Mouse (Mus musculus) forebrain, embryonic 13.5 days (tissue): ENCODE data around the gene Cisd1. TPM values are rescaled to one million over a fixed set of nuclear protein-coding genes. Genes with fewer than 3 reads are reported as not detected.
A peak's percentile ranks its signal among the peaks of the same experiment; 100 is the strongest.

Experiments
- ATAC-seq: fragments of 200-750 bp; cut with Nextera tagmentation; 2 replicates; pipeline ENCODE4 v1.8.0; 2017
- H3K27ac ChIP-seq: fragments of 300-500 bp; sonication (generic); 2 replicates; pipeline ENCODE4 v1.5.1; 2015; ENCODE audit warnings: inconsistent platforms, mild to moderate bottlenecking, moderate library complexity
- H3K27me3 ChIP-seq: fragments of 300-500 bp; sonication (generic); 2 replicates; pipeline ENCODE4 v1.6.1; 2015; ENCODE audit warnings: mild to moderate bottlenecking, inconsistent platforms
- H3K36me3 ChIP-seq: fragments of 300-500 bp; sonication (generic); 2 replicates; pipeline ENCODE4 v1.6.1; 2015; ENCODE audit warnings: mild to moderate bottlenecking, inconsistent platforms; ENCODE audit not compliant: poor library complexity, severe bottlenecking
- H3K4me1 ChIP-seq: fragments of 300-500 bp; sonication (generic); 2 replicates; pipeline ENCODE4 v1.6.1; 2015; ENCODE audit warnings: inconsistent platforms
- H3K4me2 ChIP-seq: fragments of 300-500 bp; sonication (generic); 2 replicates; pipeline ENCODE4 v1.6.1; 2015; ENCODE audit warnings: inconsistent platforms, mild to moderate bottlenecking, moderate library complexity
- H3K4me3 ChIP-seq: fragments of 300-500 bp; sonication (generic); 2 replicates; pipeline ENCODE4 v1.5.1; 2015; ENCODE audit warnings: mild to moderate bottlenecking, inconsistent platforms
- H3K9ac ChIP-seq: fragments of 300-500 bp; sonication (generic); 2 replicates; pipeline ENCODE4 v1.6.1; 2015; ENCODE audit warnings: mild to moderate bottlenecking, inconsistent platforms
- H3K9me3 ChIP-seq: fragments of 300-500 bp; sonication (generic); replicated peaks from 2 replicates; pipeline ENCODE4 v1.6.1; 2016; ENCODE audit warnings: inconsistent platforms
- WGBS: fragments of 180-500 bp; shearing (Covaris S2); methylation state at CpG from one replicate; pipeline ENCODE4 v1.1.7; 2015; 5-methylcytosine and 5-hydroxymethylcytosine counted together
- polyA plus RNA-seq: library from polyadenylated mRNA; unstranded; fragments of >200 nt; fragmentation: Nextera tagmentation; extraction: Ambion mirVana; gene quantifications from 2 replicates; pipeline ENCODE4 v1.2.1, GENCODE M21; 2015

Gene Cisd1
- polyA plus RNA-seq, 1 experiment from 2014 or later: 227 TPM

DNA sequence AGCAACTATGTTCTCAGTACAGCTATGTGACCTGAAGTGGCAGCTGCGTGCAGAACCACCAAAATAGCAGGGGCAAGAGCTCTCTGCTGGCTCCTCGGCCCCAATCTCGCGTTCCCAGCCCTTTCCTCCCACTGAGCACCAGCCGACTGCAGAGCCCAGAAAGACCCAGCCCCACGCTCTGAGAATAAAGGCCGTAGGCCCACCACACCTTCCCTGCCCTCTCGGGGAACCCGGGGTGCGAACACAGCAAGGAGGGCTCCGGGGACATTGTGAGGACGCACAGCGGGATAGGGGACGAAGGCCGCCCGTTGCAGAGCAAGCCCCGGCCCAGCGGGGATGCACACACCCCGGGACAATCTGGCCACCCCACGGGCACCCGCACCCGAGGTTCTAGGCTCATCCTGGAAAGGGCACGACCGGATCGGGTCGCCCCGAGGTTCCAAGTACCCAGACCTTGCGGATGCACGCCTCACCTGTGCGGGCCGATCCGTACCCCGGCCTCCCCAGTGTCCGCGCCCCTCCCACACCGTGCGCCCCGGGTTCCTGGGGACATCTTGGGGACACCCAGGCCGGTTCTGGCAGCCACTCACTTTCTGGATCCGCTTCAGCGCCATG is 60.1 kb downstream of the Cisd1 start:
- peaks cover 39% of the 10 kb centered on the region for H3K4me1 ChIP-seq
- peak; percentile 83 for ATAC-seq
- WGBS: under 1% methylated on average over 41 of the region's 41 CpGs
- 0 out of 2 replicates have a peak, but pooled peaks cover 5% of the 10 kb centered on the region for H3K27me3 ChIP-seq
- H3K9ac ChIP-seq: peak overlapping the region; percentile 98
- peak overlapping the region; percentile 89 for H3K27ac ChIP-seq
- peaks cover 4% of the 10 kb centered on the region; the same call in 1 of the 2 replicates for H3K36me3 ChIP-seq
- peak overlapping the region; percentile 66 for H3K4me2 ChIP-seq
- H3K9me3 ChIP-seq: no peaks in the 10 kb centered on the region
- peak overlapping the region; percentile 95 for H3K4me3 ChIP-seq

DNA sequence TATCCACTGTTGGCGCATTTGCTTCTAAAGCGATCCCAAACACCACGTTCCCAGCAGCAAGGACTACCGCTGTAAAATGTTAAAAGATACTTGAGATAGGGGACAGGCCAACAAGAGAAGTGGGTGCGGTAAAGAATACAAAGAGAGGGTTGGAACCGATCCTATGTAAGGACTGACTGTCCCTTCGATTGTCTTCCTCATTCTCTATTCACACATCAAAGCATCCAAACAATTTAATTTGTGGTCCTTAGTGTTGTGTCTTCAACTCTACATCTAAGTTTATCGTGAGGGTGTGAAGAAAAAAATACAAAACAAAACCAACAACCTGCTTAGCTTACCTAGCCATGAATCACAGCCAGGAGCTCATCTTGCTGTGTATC is 60.6 kb downstream of the Cisd1 start:
- Histone ChIP-seq H3K36me3 (peaks cover 4% of the 10 kb centered on the region; the same call in 1 of the 2 replicates), H3K4me1 (peaks cover 41% of the 10 kb centered on the region), H3K27me3 (0 out of 2 replicates have a peak, but pooled peaks cover 5% of the 10 kb centered on the region), H3K9ac (peak overlapping the region; percentile 98), H3K4me3 (peak overlapping the region; percentile 95), H3K27ac (peak overlapping the region; percentile 89), H3K4me2 (peak overlapping the region; percentile 66), H3K9me3 (no peaks in the 10 kb centered on the region)
- WGBS: 10% methylated on average over 8 of the region's 8 CpGs
- ATAC-seq: no peak

Other genes starting within 250 kb of the Cisd1 start
- 2.2 and 2.7 TPM in 2 replicates for gene Bicc1, start 185.3 kb downstream of the Cisd1 start, polyA plus RNA-seq
- gene Tfam, start 106.7 kb downstream of the Cisd1 start, polyA plus RNA-seq: 75.8 and 78.5 TPM in 2 replicates
- gene Ube2d1, start 59.7 kb downstream of the Cisd1 start, polyA plus RNA-seq: 142 and 155 TPM in 2 replicates
- 15.1 and 18.1 TPM in 2 replicates for gene Ipmk, start 2.8 kb upstream of the Cisd1 start, polyA plus RNA-seq